Mouse (Mus musculus): Measurements from ENCODE around the gene Olfr1223. TPM values are rescaled to one million over a fixed set of nuclear protein-coding genes. Genes with fewer than 3 reads are reported as not detected.
"Not testable (repeated sequence)": the region's sequence is repeated elsewhere in the genome, so short reads cannot be mapped to it uniquely, and the experiment has no call there.

The Olfr1223 gene
- polyA plus RNA-seq (2014; fragmentation: Nextera tagmentation; extraction: Ambion mirVana), result not detected in 2 replicates

GRCm38 (mm10) chr2:89151460-89151859 lies at the start of gene Olfr1223:
TSS of gene Olfr1223 (minus strand) at chr2:89151560.
- Histone ChIP-seq H3K9ac (replicated peaks; ENCODE audit: low read depth, low read length) (no peak within 1 kb of the TSS), H3K9me3 (ENCODE audit: control insufficient read depth, low read depth, low read length) (no peaks in the 10 kb centered on the region), H3K4me2 (replicated peaks; ENCODE audit: low read depth, low read length) (no peak within 1 kb of the TSS), H3K27ac (ENCODE audit: low read length) (no peak within 1 kb of the TSS), H3K4me1 (ENCODE audit: control insufficient read depth, insufficient read depth, low read length) (no peaks in the 10 kb centered on the region), H3K4me3 (ENCODE audit: low read depth, low read length) (no peak within 1 kb of the TSS), H3K27me3 (ENCODE audit: control insufficient read depth, insufficient read depth, low read length) (no peaks in the 10 kb centered on the region), H3K36me3 (ENCODE audit: control insufficient read depth, insufficient read depth, low read length) (no peaks in the 10 kb centered on the region)
- WGBS, result 62% methylated on average over 1 of the region's 1 CpGs
- ATAC-seq (ENCODE audit: insufficient number of reproducible peaks, insufficient read depth, low FRiP score, low read depth), result no peak

GRCm38 (mm10) chr2:89199948-89200347 lies 48.6 kb upstream of the Olfr1223 start, which contains the start of gene Olfr1226:
TSS of gene Olfr1226 (minus strand) at chr2:89200048.
- H3K9ac ChIP-seq (replicated peaks; ENCODE audit: low read depth, low read length), result no peak within 1 kb of the TSS
- no peak within 1 kb of the TSS for H3K4me2 ChIP-seq (replicated peaks; ENCODE audit: low read depth, low read length)
- H3K36me3 ChIP-seq (ENCODE audit: control insufficient read depth, insufficient read depth, low read length), result no peaks in the 10 kb centered on the region
- no peaks in the 10 kb centered on the region for H3K27me3 ChIP-seq (ENCODE audit: control insufficient read depth, insufficient read depth, low read length)
- no peak within 1 kb of the TSS for H3K4me3 ChIP-seq (ENCODE audit: low read depth, low read length)
- 68% methylated on average over 2 of the region's 2 CpGs for WGBS
- H3K27ac ChIP-seq (ENCODE audit: low read length), result no peak within 1 kb of the TSS
- H3K4me1 ChIP-seq (ENCODE audit: control insufficient read depth, insufficient read depth, low read length), result no peaks in the 10 kb centered on the region
- ATAC-seq (ENCODE audit: insufficient number of reproducible peaks, insufficient read depth, low FRiP score, low read depth), result no peak
- no peaks in the 10 kb centered on the region for H3K9me3 ChIP-seq (ENCODE audit: control insufficient read depth, low read depth, low read length)

- Histone ChIP-seq H3K9me3 (ENCODE audit: control insufficient read depth, low read depth, low read length) (no peaks in the 10 kb centered on the region), H3K27me3 (ENCODE audit: control insufficient read depth, insufficient read depth, low read length) (no peaks in the 10 kb centered on the region), H3K4me1 (ENCODE audit: control insufficient read depth, insufficient read depth, low read length) (no peaks in the 10 kb centered on the region), H3K4me3 (ENCODE audit: low read depth, low read length) (no peak overlapping the region), H3K36me3 (ENCODE audit: control insufficient read depth, insufficient read depth, low read length) (no peaks in the 10 kb centered on the region), H3K4me2 (replicated peaks; ENCODE audit: low read depth, low read length) (no peak overlapping the region), H3K9ac (replicated peaks; ENCODE audit: low read depth, low read length) (no peak overlapping the region), H3K27ac (ENCODE audit: low read length) (no peak overlapping the region)
- ATAC-seq (ENCODE audit: insufficient number of reproducible peaks, insufficient read depth, low FRiP score, low read depth), result no peak
- WGBS, result 82% methylated on average over 3 of the region's 3 CpGs
Measured at GRCm38 (mm10) chr2:89196325-89196982, 45.1 kb upstream of the Olfr1223 start.

- Histone ChIP-seq H3K4me2 (replicated peaks; ENCODE audit: low read depth, low read length) (no peak within 1 kb of the TSS), H3K27me3 (ENCODE audit: control insufficient read depth, insufficient read depth, low read length) (no peaks in the 10 kb centered on the region), H3K4me3 (ENCODE audit: low read depth, low read length) (no peak within 1 kb of the TSS), H3K9ac (replicated peaks; ENCODE audit: low read depth, low read length) (no peak within 1 kb of the TSS), H3K4me1 (ENCODE audit: control insufficient read depth, insufficient read depth, low read length) (no peaks in the 10 kb centered on the region), H3K27ac (ENCODE audit: low read length) (no peak within 1 kb of the TSS), H3K9me3 (ENCODE audit: control insufficient read depth, low read depth, low read length) (no peaks in the 10 kb centered on the region), H3K36me3 (ENCODE audit: control insufficient read depth, insufficient read depth, low read length) (no peaks in the 10 kb centered on the region)
- 88% methylated on average over 1 of the region's 1 CpGs for WGBS
- ATAC-seq (ENCODE audit: insufficient number of reproducible peaks, insufficient read depth, low FRiP score, low read depth), result no peak
Measured at GRCm38 (mm10) chr2:89174569-89174968, 23.2 kb upstream of the Olfr1223 start, which contains the start of gene Olfr1225. TSS of gene Olfr1225 (minus strand) at chr2:89174669.

- not testable (repeated sequence) for ATAC-seq (ENCODE audit: insufficient number of reproducible peaks, insufficient read depth, low FRiP score, low read depth); H3K36me3 ChIP-seq (ENCODE audit: control insufficient read depth, insufficient read depth, low read length); H3K4me1 ChIP-seq (ENCODE audit: control insufficient read depth, insufficient read depth, low read length); H3K4me2 ChIP-seq (replicated peaks; ENCODE audit: low read depth, low read length); H3K27me3 ChIP-seq (ENCODE audit: control insufficient read depth, insufficient read depth, low read length); H3K9ac ChIP-seq (replicated peaks; ENCODE audit: low read depth, low read length); H3K9me3 ChIP-seq (ENCODE audit: control insufficient read depth, low read depth, low read length); H3K27ac ChIP-seq (ENCODE audit: low read length); H3K4me3 ChIP-seq (ENCODE audit: low read depth, low read length)
- 88% methylated on average over 4 of the region's 4 CpGs for WGBS
Measured at GRCm38 (mm10) chr2:89164711-89165110, 13.4 kb upstream of the Olfr1223 start.

GRCm38 (mm10) chr2:89163991-89164390 lies 12.6 kb upstream of the Olfr1223 start, which contains the start of gene Olfr1224-ps1:
TSS of gene Olfr1224-ps1 (minus strand) at chr2:89164091.
- 94% methylated on average over 8 of the region's 8 CpGs for WGBS
- H3K9me3 ChIP-seq (ENCODE audit: control insufficient read depth, low read depth, low read length); H3K9ac ChIP-seq (replicated peaks; ENCODE audit: low read depth, low read length); H3K27me3 ChIP-seq (ENCODE audit: control insufficient read depth, insufficient read depth, low read length); H3K4me2 ChIP-seq (replicated peaks; ENCODE audit: low read depth, low read length); ATAC-seq (ENCODE audit: insufficient number of reproducible peaks, insufficient read depth, low FRiP score, low read depth); H3K36me3 ChIP-seq (ENCODE audit: control insufficient read depth, insufficient read depth, low read length); H3K4me3 ChIP-seq (ENCODE audit: low read depth, low read length); H3K4me1 ChIP-seq (ENCODE audit: control insufficient read depth, insufficient read depth, low read length); H3K27ac ChIP-seq (ENCODE audit: low read length): not testable (repeated sequence)

GRCm38 (mm10) chr2:89132954-89133353 lies 18.4 kb downstream of the Olfr1223 start, which contains the start of gene Olfr1222:
TSS of gene Olfr1222 (minus strand) at chr2:89133054.
- 64% methylated on average over 3 of the region's 3 CpGs for WGBS
- Histone ChIP-seq H3K9me3 (ENCODE audit: control insufficient read depth, low read depth, low read length) (no peaks in the 10 kb centered on the region), H3K9ac (replicated peaks; ENCODE audit: low read depth, low read length) (no peak within 1 kb of the TSS), H3K4me3 (ENCODE audit: low read depth, low read length) (no peak within 1 kb of the TSS), H3K27ac (ENCODE audit: low read length) (no peak within 1 kb of the TSS), H3K4me2 (replicated peaks; ENCODE audit: low read depth, low read length) (no peak within 1 kb of the TSS), H3K36me3 (ENCODE audit: control insufficient read depth, insufficient read depth, low read length) (no peaks in the 10 kb centered on the region), H3K27me3 (ENCODE audit: control insufficient read depth, insufficient read depth, low read length) (no peaks in the 10 kb centered on the region), H3K4me1 (ENCODE audit: control insufficient read depth, insufficient read depth, low read length) (no peaks in the 10 kb centered on the region)
- no peak for ATAC-seq (ENCODE audit: insufficient number of reproducible peaks, insufficient read depth, low FRiP score, low read depth)

GRCm38 (mm10) chr2:89117183-89117582 lies 34.2 kb downstream of the Olfr1223 start, which contains the start of gene Olfr1221:
TSS of gene Olfr1221 (minus strand) at chr2:89117283.
- Histone ChIP-seq H3K9me3 (ENCODE audit: control insufficient read depth, low read depth, low read length) (no peaks in the 10 kb centered on the region), H3K9ac (replicated peaks; ENCODE audit: low read depth, low read length) (no peak within 1 kb of the TSS), H3K4me3 (ENCODE audit: low read depth, low read length) (no peak within 1 kb of the TSS), H3K4me1 (ENCODE audit: control insufficient read depth, insufficient read depth, low read length) (no peaks in the 10 kb centered on the region), H3K4me2 (replicated peaks; ENCODE audit: low read depth, low read length) (no peak within 1 kb of the TSS), H3K27me3 (ENCODE audit: control insufficient read depth, insufficient read depth, low read length) (no peaks in the 10 kb centered on the region), H3K36me3 (ENCODE audit: control insufficient read depth, insufficient read depth, low read length) (no peaks in the 10 kb centered on the region), H3K27ac (ENCODE audit: low read length) (no peak within 1 kb of the TSS)
- 75% methylated on average over 2 of the region's 2 CpGs for WGBS
- no peak for ATAC-seq (ENCODE audit: insufficient number of reproducible peaks, insufficient read depth, low FRiP score, low read depth)
